Mouse (Mus musculus) forebrain, postnatal 0 days (tissue): Measurements from ENCODE around the gene Olfr610. TPM values are rescaled to one million over a fixed set of nuclear protein-coding genes. Genes with fewer than 3 reads are reported as not detected.

Experiments used
- ATAC-seq: fragments of 200-750 bp; cut with Nextera tagmentation; 2 replicates; pipeline ENCODE4 v1.8.0; 2017; ENCODE audit warnings: mild to moderate bottlenecking, moderate library complexity
- DNase-seq: peaks from one replicate; pipeline ENCODE4 v3.0.0-alpha.2; 2015
- H3K27ac ChIP-seq: fragments of 300-500 bp; sonication (generic); 2 replicates; pipeline ENCODE4 v1.5.1; 2014; ENCODE audit warnings: low read depth, mild to moderate bottlenecking, antibody characterized with exemption, low read length, moderate library complexity, mixed read lengths
- H3K27me3 ChIP-seq: fragments of 300-500 bp; sonication (generic); 2 replicates; pipeline ENCODE4 v1.6.1; 2014; ENCODE audit warnings: mild to moderate bottlenecking, low read length, mixed read lengths; ENCODE audit not compliant: insufficient read depth
- H3K36me3 ChIP-seq: fragments of 300-500 bp; sonication (generic); 2 replicates; pipeline ENCODE4 v1.6.1; 2014; ENCODE audit warnings: mild to moderate bottlenecking, moderate library complexity; ENCODE audit not compliant: insufficient read depth
- H3K4me1 ChIP-seq: fragments of 300-500 bp; sonication (generic); 2 replicates; pipeline ENCODE4 v1.6.1; 2014; ENCODE audit warnings: antibody characterized with exemption; ENCODE audit not compliant: insufficient read depth
- H3K4me2 ChIP-seq: fragments of 300-500 bp; sonication (generic); 2 replicates; pipeline ENCODE4 v1.6.1; 2014; ENCODE audit warnings: low read depth, mild to moderate bottlenecking, moderate library complexity
- H3K4me3 ChIP-seq: fragments of 300-500 bp; sonication (generic); 2 replicates; pipeline ENCODE4 v1.5.1; 2014; ENCODE audit warnings: low read depth, low read length, mixed read lengths
- H3K9ac ChIP-seq: fragments of 300-500 bp; sonication (generic); 2 replicates; pipeline ENCODE4 v1.6.1; 2014; ENCODE audit warnings: mild to moderate bottlenecking
- H3K9me3 ChIP-seq: fragments of 300-500 bp; sonication (generic); 2 replicates; pipeline ENCODE4 v1.6.1; 2016; ENCODE audit warnings: low read length
- CTCF ChIP-seq: sonication (generic); IDR thresholded peaks from 2 replicates; pipeline ENCODE4 v1.5.1; 2016; ENCODE audit warnings: antibody characterized with exemption, control low read depth, low read depth
- WGBS: fragments of 180-500 bp; shearing (Covaris S2); extraction: QIAGEN DNeasy Blood & Tissue Kit; methylation state at CpG from one replicate; pipeline ENCODE4 v1.1.7; 2014; 5-methylcytosine and 5-hydroxymethylcytosine counted together
- polyA plus RNA-seq: library from polyadenylated mRNA; unstranded; fragments of >200 nt; fragmentation: Nextera tagmentation; extraction: Ambion mirVana; gene quantifications from 2 replicates; pipeline ENCODE4 v1.2.1, GENCODE M21; 2015
- total RNA-seq: library from RNA; depleted of rRNA; stranded (reverse); fragments of >200 nt; gene quantifications from 2 replicates; pipeline ENCODE4 v1.2.3, GENCODE M21; 2014; rRNA removed

Olfr610 gene
- total and polyA plus RNA-seq, 2 experiments from 2014 or later = not detected

DNA sequence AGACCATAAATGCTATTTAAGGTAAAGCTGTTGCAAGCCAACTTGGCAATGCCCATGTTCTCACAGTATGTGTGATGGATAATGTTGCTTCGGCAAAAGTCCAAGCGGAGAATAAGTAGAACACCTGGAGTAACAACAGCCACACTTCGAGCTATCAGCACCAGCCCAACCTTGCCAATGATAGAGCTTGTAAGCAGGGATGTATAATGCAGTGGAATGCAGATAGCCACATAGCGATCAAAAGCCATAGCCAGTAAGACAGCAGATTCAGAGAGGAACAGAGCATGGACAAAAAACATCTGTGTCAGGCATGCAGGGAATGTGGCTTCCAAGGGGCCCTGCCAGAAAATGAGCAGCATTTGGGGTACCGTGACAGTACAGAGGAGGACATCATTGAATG is 51.3 kb downstream of the Olfr610 start:
- Histone ChIP-seq H3K27me3 (no peaks in the 10 kb centered on the region), H3K27ac (no peak overlapping the region), H3K36me3 (no peaks in the 10 kb centered on the region), H3K4me3 (no peak overlapping the region), H3K9ac (no peak overlapping the region), H3K4me2 (no peak overlapping the region), H3K9me3 (no peaks in the 10 kb centered on the region), H3K4me1 (no peaks in the 10 kb centered on the region)
- DNase-seq (no peak), ATAC-seq (no peak)
- WGBS = 92% methylated on average over 5 of the region's 5 CpGs
- TF ChIP-seq CTCF = no peak

Other genes with a start within 250 kb of the Olfr610 start
- gene Olfr596, start 206.5 kb downstream of the Olfr610 start, total RNA-seq = not detected in 2 replicates
- gene Olfr596, start 206.5 kb downstream of the Olfr610 start, polyA plus RNA-seq = not detected in 2 replicates
- gene Olfr597, start 195.8 kb downstream of the Olfr610 start, total RNA-seq = 0.24 TPM in 1 of 2 replicates, not detected in the other
- not detected in 2 replicates for gene Olfr597, start 195.8 kb downstream of the Olfr610 start, polyA plus RNA-seq
- gene Olfr598, start 188.6 kb downstream of the Olfr610 start, total RNA-seq = not detected in 2 replicates
- not detected in 2 replicates for gene Olfr598, start 188.6 kb downstream of the Olfr610 start, polyA plus RNA-seq
- gene Olfr599, start 176.2 kb downstream of the Olfr610 start, total RNA-seq = not detected in 2 replicates
- not detected in 2 replicates for gene Olfr599, start 176.2 kb downstream of the Olfr610 start, polyA plus RNA-seq
- gene Olfr600, start 162.5 kb downstream of the Olfr610 start, total RNA-seq = not detected in 2 replicates
- not detected in 2 replicates for gene Olfr600, start 162.5 kb downstream of the Olfr610 start, polyA plus RNA-seq
- gene Olfr601, start 149.5 kb downstream of the Olfr610 start, total RNA-seq = not detected in 2 replicates
- gene Olfr601, start 149.5 kb downstream of the Olfr610 start, polyA plus RNA-seq = not detected in 2 replicates
- gene Olfr603, start 125.9 kb downstream of the Olfr610 start, total RNA-seq = not detected in 2 replicates
- not detected in 2 replicates for gene Olfr603, start 125.9 kb downstream of the Olfr610 start, polyA plus RNA-seq
- not detected in 2 replicates for gene Usp17lc, start 97.0 kb downstream of the Olfr610 start, total RNA-seq
- gene Usp17lc, start 97.0 kb downstream of the Olfr610 start, polyA plus RNA-seq = not detected in 2 replicates
- gene Olfr605, start 66.7 kb downstream of the Olfr610 start, total RNA-seq = not detected in 2 replicates
- not detected in 2 replicates for gene Olfr605, start 66.7 kb downstream of the Olfr610 start, polyA plus RNA-seq
- not detected in 2 replicates for gene Olfr606, start 63.1 kb downstream of the Olfr610 start, total RNA-seq
- gene Olfr606, start 63.1 kb downstream of the Olfr610 start, polyA plus RNA-seq = not detected in 2 replicates
- gene Olfr607, start 48.0 kb downstream of the Olfr610 start, total RNA-seq = not detected in 2 replicates
- gene Olfr607, start 48.0 kb downstream of the Olfr610 start, polyA plus RNA-seq = not detected in 2 replicates
- not detected in 2 replicates for gene Olfr608, start 42.2 kb downstream of the Olfr610 start, total RNA-seq
- not detected in 2 replicates for gene Olfr608, start 42.2 kb downstream of the Olfr610 start, polyA plus RNA-seq
- not detected in 2 replicates for gene Olfr609, start 14.1 kb downstream of the Olfr610 start, total RNA-seq
- not detected in 2 replicates for gene Olfr609, start 14.1 kb downstream of the Olfr610 start, polyA plus RNA-seq
- not detected in 2 replicates for gene Olfr611, start 8.7 kb upstream of the Olfr610 start, total RNA-seq
- gene Olfr611, start 8.7 kb upstream of the Olfr610 start, polyA plus RNA-seq = not detected in 2 replicates
- gene Olfr612, start 30.6 kb upstream of the Olfr610 start, total RNA-seq = not detected in 2 replicates
- not detected in 2 replicates for gene Olfr612, start 30.6 kb upstream of the Olfr610 start, polyA plus RNA-seq
- not detected in 2 replicates for gene Olfr613, start 36.0 kb upstream of the Olfr610 start, total RNA-seq
- gene Olfr613, start 36.0 kb upstream of the Olfr610 start, polyA plus RNA-seq = not detected in 2 replicates
- gene Olfr615, start 44.0 kb upstream of the Olfr610 start, total RNA-seq = not detected in 2 replicates
- not detected in 2 replicates for gene Olfr615, start 44.0 kb upstream of the Olfr610 start, polyA plus RNA-seq
- gene Olfr616, start 57.0 kb upstream of the Olfr610 start, total RNA-seq = not detected in 2 replicates
- gene Olfr616, start 57.0 kb upstream of the Olfr610 start, polyA plus RNA-seq = not detected in 2 replicates
- not detected in 2 replicates for gene Olfr617, start 60.9 kb upstream of the Olfr610 start, total RNA-seq
- gene Olfr617, start 60.9 kb upstream of the Olfr610 start, polyA plus RNA-seq = not detected in 2 replicates
- not detected in 2 replicates for gene Olfr618, start 78.0 kb upstream of the Olfr610 start, total RNA-seq
- gene Olfr618, start 78.0 kb upstream of the Olfr610 start, polyA plus RNA-seq = not detected in 2 replicates
- gene Olfr619, start 88.5 kb upstream of the Olfr610 start, total RNA-seq = not detected in 2 replicates
- not detected in 2 replicates for gene Olfr619, start 88.5 kb upstream of the Olfr610 start, polyA plus RNA-seq
- not detected in 2 replicates for gene Olfr620, start 100.4 kb upstream of the Olfr610 start, total RNA-seq
- gene Olfr620, start 100.4 kb upstream of the Olfr610 start, polyA plus RNA-seq = not detected in 2 replicates
- gene Olfr622, start 130.6 kb upstream of the Olfr610 start, total RNA-seq = not detected in 2 replicates
- gene Olfr622, start 130.6 kb upstream of the Olfr610 start, polyA plus RNA-seq = not detected in 2 replicates
- gene Olfr623, start 151.6 kb upstream of the Olfr610 start, total RNA-seq = not detected in 2 replicates
- not detected in 2 replicates for gene Olfr623, start 151.6 kb upstream of the Olfr610 start, polyA plus RNA-seq
- gene Olfr624, start 159.1 kb upstream of the Olfr610 start, total RNA-seq = not detected in 2 replicates
- not detected in 2 replicates for gene Olfr624, start 159.1 kb upstream of the Olfr610 start, polyA plus RNA-seq
- not detected in 2 replicates for gene Olfr625-ps1, start 170.6 kb upstream of the Olfr610 start, total RNA-seq
- not detected in 2 replicates for gene Olfr625-ps1, start 170.6 kb upstream of the Olfr610 start, polyA plus RNA-seq
- gene Olfr243, start 202.5 kb upstream of the Olfr610 start, total RNA-seq = not detected in 2 replicates
- not detected in 2 replicates for gene Olfr243, start 202.5 kb upstream of the Olfr610 start, polyA plus RNA-seq
- not detected in 2 replicates for gene Olfr628, start 218.3 kb upstream of the Olfr610 start, total RNA-seq
- gene Olfr628, start 218.3 kb upstream of the Olfr610 start, polyA plus RNA-seq = not detected in 2 replicates
- not detected in 2 replicates for gene Olfr629, start 232.8 kb upstream of the Olfr610 start, total RNA-seq
- not detected in 2 replicates for gene Olfr629, start 232.8 kb upstream of the Olfr610 start, polyA plus RNA-seq
- not detected in 2 replicates for gene Olfr630, start 245.2 kb upstream of the Olfr610 start, total RNA-seq
- gene Olfr630, start 245.2 kb upstream of the Olfr610 start, polyA plus RNA-seq = not detected in 2 replicates